Mouse (Mus musculus): ENCODE data around the gene Tcp10a. TPM values are rescaled to one million over a fixed set of nuclear protein-coding genes. Genes with fewer than 3 reads are reported as not detected.
"Not testable (repeated sequence)": the region's sequence is repeated elsewhere in the genome, so short reads cannot be mapped to it uniquely, and the experiment has no call there.

Gene Tcp10a
- total RNA-seq, 2 experiments from 2014 or later = not detected

DNA sequence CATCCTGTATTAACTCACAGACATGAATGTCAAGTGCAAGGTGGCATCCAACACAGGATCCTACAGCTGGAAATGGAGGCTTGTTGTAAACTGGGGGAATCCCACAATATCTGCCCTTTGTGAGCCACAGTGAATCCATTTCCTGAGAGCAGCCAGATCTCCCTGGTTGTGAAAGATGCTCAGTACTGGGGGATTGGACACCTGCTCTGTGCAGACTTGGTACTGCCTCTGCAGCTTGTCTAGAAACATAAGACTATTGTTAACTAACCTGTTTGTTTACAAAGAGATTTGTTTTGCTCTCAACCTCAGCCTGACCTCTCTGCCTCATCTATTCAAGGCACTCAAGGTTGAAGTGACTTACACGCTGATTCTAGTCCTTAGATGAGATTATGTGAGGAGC lies 41.8 kb downstream of the Tcp10a start:
- not testable (repeated sequence) for ATAC-seq (replicated peaks; ENCODE audit: low FRiP score, poor library complexity, severe bottlenecking)

DNA sequence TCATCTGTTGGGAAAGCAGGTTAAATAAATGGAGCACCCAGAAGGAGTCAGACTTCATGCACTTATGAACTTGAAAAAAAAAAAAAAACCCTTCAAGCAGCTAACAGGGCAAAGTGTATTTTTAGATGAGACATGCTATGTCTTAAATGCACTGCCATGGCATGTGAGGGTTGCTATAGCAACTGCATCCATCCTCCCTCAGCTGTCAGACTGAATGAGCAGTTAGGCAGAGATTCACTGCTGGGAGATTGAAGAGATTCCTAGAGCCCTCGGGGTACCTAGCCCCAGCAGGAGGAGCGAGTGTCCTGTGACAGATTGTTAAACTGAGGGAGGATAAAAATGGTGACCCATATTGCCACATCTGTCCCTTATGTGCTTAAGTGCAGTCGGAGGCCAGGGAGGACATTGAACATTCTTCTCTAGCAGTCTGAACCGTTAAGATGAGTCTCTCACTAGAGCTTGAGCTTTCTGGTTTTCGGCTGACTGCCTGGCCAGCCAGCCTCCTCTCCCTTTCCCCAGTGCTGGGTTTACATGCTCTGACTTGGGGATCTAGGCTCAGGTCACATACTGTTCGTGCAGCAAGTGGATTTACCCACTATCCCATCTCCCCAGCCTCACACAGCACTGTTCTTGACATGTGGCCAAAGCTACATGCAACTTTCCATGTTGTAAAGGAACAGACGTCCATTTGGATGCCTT lies 42.4 kb downstream of the Tcp10a start:
- not testable (repeated sequence) for ATAC-seq (replicated peaks; ENCODE audit: low FRiP score, poor library complexity, severe bottlenecking)

DNA sequence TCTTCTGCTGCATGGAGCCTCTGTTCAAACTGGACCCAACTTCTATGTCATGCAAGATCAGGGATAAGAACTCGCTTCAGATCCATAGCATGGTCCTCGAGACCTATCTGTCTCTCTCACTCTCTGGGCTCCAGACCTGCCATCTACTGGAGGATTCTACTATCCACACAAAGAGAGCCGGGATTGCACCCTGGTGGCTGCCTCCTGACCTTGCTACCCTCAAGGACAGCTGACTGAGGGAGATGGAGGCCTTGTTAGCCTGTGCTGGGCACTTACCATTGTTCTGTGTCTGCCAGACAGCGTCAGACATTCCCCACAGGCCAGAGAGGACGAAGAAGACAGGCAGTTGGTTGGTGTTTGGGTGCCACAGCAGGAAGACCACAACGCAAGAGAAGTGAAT lies 45.0 kb downstream of the Tcp10a start:
- ATAC-seq (replicated peaks; ENCODE audit: low FRiP score, poor library complexity, severe bottlenecking) = not testable (repeated sequence)

DNA sequence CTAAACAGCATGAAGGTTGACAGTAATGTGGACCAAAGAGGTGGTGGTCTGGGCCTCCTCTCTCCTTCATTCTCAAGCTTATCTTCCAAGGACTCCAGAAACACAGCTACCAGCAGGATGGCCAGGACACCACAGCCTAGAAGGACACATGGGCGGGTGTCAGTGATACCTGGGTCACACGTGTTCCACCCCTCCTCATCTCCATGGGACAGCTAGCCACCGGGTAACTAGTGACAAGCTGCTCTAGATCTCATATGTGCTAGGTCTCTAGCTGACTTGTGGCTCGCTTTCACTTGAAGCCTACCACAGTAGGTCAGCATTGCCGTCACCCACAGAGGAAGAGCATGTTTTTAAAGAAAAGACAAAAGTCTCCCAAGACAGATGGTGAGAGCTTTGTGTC lies 47.4 kb downstream of the Tcp10a start, which contains the start of gene Gm49630:
Gene Gm49630 (minus strand): TSS at position 101 of the 400 bp plus-strand sequence.
- not testable (repeated sequence) for ATAC-seq (replicated peaks; ENCODE audit: low FRiP score, poor library complexity, severe bottlenecking)

DNA sequence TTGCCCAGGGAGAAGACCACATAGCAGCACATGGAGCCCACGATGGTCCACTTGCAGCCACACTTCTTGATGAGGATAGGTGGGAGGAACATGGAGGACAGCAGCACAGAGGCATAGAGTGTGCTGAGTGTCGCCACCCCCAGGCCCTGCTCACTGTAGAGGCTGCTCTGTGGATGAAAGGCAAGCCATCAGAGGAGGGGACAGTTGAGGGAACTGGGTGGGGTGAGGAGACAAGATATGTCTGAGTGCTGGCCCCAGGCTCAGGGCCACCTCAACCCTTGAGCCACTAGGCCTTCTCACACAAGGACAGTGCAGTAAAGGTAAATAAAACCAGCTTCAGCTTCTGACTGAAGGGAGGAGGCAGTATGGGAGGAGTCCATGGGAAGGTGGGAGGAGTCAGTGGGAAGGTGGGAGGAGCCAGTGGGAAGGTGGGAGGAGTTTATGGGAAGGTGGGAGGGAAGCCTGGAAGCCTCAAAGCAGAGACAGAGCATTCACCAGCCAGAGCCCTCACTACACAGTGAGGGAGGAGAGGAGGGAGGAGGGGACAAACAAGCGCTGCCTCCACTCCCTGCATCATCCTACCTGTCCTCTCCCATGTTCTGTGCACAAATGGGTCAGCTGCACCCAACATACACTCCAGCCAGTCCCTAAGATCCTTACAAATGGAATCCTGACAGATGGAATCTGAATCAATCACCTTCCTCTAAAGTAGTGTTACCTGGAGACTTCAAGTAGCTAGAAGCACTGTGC lies 52.7 kb downstream of the Tcp10a start:
- peak; percentile 43 for ATAC-seq (replicated peaks; ENCODE audit: low FRiP score, poor library complexity, severe bottlenecking)

DNA sequence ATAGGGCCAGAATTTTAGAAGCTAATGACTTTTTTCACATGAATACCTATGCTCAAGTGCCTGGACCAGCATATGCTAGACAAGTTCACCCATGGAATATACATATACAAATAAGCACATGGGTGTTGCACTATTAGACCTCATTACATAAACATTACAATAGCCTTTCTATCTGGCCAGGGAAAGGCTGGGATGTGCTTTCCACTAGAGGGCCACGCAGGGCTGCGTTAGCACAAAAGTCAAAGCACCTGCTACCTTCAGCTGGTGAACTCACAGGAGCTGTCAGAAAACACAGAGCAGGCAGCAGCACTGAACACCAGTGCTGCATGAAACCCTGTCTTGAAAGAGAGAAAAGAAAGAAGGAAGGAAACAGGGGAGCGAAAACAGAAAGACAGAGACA lies 53.5 kb downstream of the Tcp10a start:
- not testable (repeated sequence) for ATAC-seq (replicated peaks; ENCODE audit: low FRiP score, poor library complexity, severe bottlenecking)

DNA sequence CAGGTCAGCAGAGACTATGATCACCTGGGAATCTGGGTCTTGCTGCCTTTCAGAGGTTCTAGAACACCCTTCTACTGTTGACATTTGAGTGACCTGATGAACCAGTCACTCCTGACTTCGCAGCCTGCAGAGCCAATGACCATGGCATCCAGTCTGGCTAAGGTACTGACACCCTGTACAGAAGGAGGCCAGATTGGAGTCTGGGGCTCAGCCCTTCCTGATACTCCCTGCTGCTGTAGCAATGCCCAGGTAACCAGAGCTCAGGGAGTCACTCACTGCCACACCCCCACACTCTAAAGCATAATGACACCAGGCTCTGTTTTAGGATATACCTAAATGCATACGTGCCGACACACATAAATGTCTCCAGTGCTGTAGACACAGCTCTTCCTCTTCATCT lies 58.3 kb downstream of the Tcp10a start:
- not testable (repeated sequence) for ATAC-seq (replicated peaks; ENCODE audit: low FRiP score, poor library complexity, severe bottlenecking)

DNA sequence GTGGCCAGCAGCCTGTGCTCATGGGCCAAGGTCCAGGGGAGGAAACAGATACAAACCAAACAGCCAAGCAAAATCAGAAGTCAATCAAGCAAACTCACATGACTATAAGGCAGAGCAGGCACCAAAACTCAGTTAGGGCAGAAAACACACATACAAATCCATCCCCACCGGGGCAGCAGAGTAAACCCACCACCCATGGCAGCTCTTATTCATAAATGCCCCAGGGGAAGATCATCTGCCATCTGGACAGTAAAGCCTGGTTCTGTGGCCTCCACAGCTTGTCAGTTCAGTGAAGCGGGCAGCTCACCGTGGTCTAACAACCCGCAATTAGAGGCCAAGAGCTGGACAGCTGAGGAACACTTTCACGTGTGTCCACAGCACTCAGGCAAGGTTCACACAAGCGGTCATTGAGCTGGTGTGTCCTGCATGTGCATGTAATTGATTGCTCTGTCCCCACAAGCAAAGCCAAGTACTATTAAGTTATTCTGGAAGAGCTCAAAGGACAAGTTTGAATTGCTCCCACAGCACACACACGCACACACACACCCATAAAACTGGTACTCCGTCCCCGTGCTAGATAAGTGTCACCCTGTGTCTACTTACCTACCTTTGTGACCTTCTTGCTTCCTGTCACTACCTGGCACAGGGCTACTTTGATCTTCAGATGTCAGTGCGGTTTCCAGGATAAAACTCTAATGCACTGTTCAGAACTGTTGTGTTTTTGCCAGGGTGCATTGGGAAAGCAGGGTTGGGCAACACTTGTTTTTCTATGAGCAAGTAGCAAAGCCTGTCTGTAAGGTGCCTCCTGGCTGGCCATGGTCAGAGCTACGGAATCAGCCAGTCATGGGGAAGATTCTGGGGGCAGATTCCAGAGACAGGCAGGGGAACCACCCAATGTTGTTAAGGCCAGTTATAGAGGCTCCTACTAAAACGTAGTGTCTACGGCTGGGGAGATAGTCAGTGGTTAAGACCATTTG lies 59.0 kb downstream of the Tcp10a start:
- not testable (repeated sequence) for ATAC-seq (replicated peaks; ENCODE audit: low FRiP score, poor library complexity, severe bottlenecking)

DNA sequence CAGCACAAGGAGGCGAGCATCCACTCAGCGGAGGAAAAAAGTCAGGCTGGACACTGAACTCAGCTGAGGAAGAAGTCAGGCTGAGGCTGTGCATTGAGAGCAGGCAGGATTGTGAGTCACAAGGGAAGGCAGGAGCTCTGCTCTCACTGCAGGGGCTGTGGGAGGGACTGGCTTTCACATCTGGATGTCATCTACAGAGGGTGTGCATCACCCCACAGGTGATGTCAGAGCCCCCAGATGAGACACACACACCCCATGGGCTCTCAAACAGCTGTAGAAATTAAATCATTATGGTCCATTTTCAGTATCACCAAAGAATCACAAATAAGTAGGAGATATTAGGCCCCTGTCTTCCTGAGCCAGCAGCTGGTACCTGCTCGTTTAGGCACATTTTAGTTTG lies 60.9 kb downstream of the Tcp10a start, which contains the start of gene Unc93a2:
Gene Unc93a2 (minus strand): TSS at position 101 of the 400 bp plus-strand sequence.
- not testable (repeated sequence) for ATAC-seq (replicated peaks; ENCODE audit: low FRiP score, poor library complexity, severe bottlenecking)

DNA sequence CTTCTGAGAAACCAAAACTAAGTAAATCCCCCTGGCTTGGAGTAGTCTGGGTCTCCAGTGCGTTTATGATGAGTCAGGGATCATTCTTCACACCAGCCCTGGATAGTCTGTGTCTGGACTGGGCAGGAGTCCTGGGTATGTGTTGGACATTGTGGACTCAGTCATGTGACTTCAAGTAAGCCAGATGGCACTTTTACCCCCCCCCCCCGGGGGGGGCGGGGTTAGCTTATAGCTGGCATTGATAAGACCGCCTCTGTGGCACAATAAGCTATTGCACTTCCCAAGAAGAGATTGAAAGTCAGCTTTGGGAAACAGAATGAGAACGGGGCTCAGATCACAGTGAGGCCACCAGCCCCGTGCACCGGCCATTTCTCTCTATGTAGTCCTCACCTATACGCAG lies 61.6 kb downstream of the Tcp10a start:
- not testable (repeated sequence) for ATAC-seq (replicated peaks; ENCODE audit: low FRiP score, poor library complexity, severe bottlenecking)

DNA sequence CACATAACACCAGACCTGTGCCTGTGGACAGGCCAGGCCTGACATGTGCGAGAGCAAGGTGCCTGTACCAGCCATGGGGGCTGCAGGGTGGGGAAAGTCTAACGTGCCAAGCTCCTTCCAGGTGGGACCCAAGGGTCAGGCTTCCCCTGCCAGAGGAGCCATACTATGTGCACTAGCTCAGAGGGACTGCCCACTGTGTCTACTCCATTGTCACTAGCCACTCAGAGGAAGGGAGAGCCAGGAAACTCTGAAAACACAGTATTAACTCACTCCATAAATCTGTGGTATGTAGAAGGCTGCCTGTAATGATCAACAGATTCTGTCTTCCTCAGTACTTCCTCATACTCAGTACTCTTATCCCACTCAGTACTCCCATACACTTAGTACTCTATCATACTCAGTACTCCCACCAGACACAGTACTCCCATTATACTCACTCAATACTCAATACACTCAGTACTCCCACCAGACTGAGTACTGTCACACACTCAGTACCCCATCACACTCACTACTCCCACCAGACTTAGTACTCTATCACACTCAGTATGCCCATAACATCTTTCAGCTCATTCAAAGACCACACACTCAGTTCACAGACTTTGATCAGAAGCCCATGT lies 64.0 kb downstream of the Tcp10a start:
- ATAC-seq (replicated peaks; ENCODE audit: low FRiP score, poor library complexity, severe bottlenecking) = not testable (repeated sequence)

DNA sequence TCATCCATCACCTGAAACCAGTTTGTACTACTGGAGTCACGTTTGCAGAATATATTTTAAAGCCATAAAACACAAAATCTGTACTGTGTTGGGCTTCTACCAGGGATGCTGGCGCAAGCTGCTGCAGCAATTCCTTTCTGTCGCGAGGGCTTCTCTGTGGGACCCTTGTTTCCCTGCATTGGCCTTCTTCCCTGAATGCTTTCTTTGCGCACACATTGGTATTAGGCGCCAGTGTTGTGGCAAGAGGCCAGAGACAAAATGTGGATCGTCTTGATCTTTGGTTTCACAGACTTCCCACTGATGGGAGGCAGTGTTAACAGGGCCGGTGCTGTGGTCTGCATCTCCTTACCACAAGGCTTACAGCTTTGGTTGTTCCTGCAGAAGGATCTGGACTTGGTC lies 64.5 kb downstream of the Tcp10a start:
- ATAC-seq (replicated peaks; ENCODE audit: low FRiP score, poor library complexity, severe bottlenecking) = not testable (repeated sequence)

DNA sequence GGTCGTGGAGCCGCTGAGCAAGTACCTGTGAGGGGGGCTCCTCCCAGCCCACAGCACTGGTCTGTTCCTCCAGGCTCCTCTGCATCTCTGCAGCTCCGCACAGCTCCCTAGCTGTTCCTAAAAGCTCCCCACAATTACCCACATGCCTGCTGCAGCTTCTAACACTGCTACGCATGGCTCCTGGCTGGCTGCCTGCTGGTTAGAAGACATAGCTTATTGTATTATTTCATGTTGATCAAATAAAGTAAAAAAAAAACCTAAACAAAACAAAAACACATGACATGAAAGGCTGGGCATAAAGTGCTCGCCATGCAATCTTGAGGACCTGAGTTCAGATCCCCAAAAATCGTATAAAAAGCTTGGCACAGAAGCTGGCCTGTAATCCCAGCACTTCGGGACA lies 65.5 kb downstream of the Tcp10a start:
- ATAC-seq (replicated peaks; ENCODE audit: low FRiP score, poor library complexity, severe bottlenecking) = not testable (repeated sequence)

DNA sequence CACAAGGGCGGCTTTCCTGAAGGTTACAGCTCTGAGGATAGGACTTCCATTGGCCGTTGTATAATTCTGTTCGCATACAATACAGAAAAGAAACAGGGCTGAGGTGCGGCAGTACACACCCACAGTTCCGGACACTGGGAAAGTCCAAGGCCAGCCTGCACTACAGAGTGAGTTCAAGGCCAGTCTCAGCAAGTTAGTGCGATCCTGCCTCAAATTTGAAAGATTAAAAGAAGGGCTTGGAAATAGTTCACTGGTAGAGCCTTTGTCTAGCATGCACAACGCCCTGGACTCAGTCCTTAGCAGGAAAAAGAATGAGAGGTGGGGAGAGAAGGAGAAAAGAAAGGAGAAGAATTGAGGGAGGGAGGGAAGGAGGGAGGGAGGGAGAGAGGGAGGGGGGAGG lies 70.7 kb downstream of the Tcp10a start:
- ATAC-seq (replicated peaks; ENCODE audit: low FRiP score, poor library complexity, severe bottlenecking) = not testable (repeated sequence)

Other genes with a start within 250 kb of the Tcp10a start
- 1.7 and 4.3 TPM in 2 replicates for gene Rps6ka2, start 154.5 kb upstream of the Tcp10a start, total RNA-seq (2015; ENCODE audit: low replicate concordance)
- gene Rps6ka2, start 154.5 kb upstream of the Tcp10a start, total RNA-seq (2017; ENCODE audit: low replicate concordance) = 2.2 and 3.1 TPM in 2 replicates
- not detected in 2 replicates for gene Ttll2, start 28.1 kb downstream of the Tcp10a start, total RNA-seq (2015; ENCODE audit: low replicate concordance)
- gene Ttll2, start 28.1 kb downstream of the Tcp10a start, total RNA-seq (2017; ENCODE audit: low replicate concordance) = not detected in 2 replicates
- gene Gm49630, start 47.3 kb downstream of the Tcp10a start, total RNA-seq (2015; ENCODE audit: low replicate concordance) = not detected in 2 replicates
- not detected in 2 replicates for gene Gm49630, start 47.3 kb downstream of the Tcp10a start, total RNA-seq (2017; ENCODE audit: low replicate concordance)
- not detected in 2 replicates for gene Unc93a2, start 60.8 kb downstream of the Tcp10a start, total RNA-seq (2015; ENCODE audit: low replicate concordance)
- gene Unc93a2, start 60.8 kb downstream of the Tcp10a start, total RNA-seq (2017; ENCODE audit: low replicate concordance) = not detected in 2 replicates

Measured in erythroid progenitor cell, adult 5-6 weeks (primary cell).